In the genomic region with DNA sequence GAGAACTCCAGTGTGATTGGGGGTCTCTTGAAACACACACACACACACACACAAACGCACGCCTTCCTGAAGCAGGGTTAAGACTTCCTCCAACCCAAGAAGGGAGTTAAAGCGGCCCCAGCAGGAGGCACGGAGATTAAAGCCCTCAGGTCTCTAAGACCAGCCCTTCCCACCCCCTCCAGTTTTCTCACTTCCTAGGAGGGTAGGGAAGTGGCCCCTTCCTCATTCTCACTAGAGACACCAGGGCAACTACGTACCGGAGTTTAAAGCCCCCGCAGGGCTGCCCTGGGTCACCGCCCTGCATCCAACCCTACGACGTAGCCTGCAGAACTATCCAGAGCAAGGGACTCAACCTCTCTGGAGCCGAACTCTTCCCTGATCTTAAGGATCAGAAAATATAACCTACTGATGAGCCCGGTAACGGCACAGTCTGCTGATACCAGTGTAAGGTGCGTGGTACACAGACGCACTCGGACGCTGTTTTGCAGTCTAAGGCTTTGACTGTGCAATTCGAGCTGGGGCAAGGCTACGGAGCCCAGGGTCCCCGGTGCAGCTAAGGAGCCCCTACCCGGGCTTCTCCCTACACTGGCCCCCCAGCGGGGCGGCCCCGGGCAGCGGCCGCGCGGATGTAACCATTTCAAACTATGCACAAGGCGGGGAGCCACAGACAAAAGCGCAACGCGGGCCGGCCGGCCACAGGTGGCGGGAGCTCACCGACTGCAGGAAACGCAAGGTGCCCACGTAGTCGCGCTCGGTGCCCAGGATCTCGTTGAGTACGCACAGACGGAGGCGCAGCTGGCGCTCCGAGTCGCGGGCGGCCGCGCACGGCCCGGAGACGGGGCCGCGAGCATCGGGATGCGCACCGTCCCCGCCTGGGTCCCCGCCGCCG, we compare ENCODE assay signal across 8 mouse cellular contexts. TPM values are rescaled to one million over a fixed set of nuclear protein-coding genes. Genes with fewer than 3 reads are reported as not detected.
DNase-seq lines count a peak whose midpoint lies in the region; ATAC-seq and TF ChIP-seq lines count a peak whose summit lies in the region.

No protein-coding gene starts in this region.

- H3K9ac ChIP-seq in forebrain, embryonic 14.5 days (ENCODE audit: low read length), result peak overlapping the region; percentile 85
- H3K9ac ChIP-seq in hindbrain, postnatal 0 days (replicated peaks; ENCODE audit: low read length), result peak overlapping the region; percentile 73
- peak overlapping the region; percentile 87 for H3K9ac ChIP-seq in liver, adult 2 months (ENCODE audit: low read depth, low read length)
- peak overlapping the region; percentile 68 for H3K9ac ChIP-seq in midbrain, embryonic 16.5 days (ENCODE audit: low read depth, low read length)

- WGBS in forebrain, embryonic 14.5 days, result under 1% methylated on average over 64 of the region's 64 CpGs
- under 1% methylated on average over 62 of the region's 64 CpGs for WGBS in hindbrain, postnatal 0 days
- 4% methylated on average over 64 of the region's 64 CpGs for WGBS in liver, adult 2 months
- WGBS in midbrain, embryonic 16.5 days, result under 1% methylated on average over 63 of the region's 64 CpGs

- H3K4me1 ChIP-seq in forebrain, embryonic 14.5 days (ENCODE audit: control insufficient read depth, insufficient read depth, low read length), result peaks cover 14% of the 10 kb centered on the region; the same call in 1 of the 2 replicates
- peaks cover 5% of the 10 kb centered on the region; the same call in 1 of the 2 replicates for H3K4me1 ChIP-seq in hindbrain, postnatal 0 days (ENCODE audit: insufficient read depth, low read length)
- H3K4me1 ChIP-seq in liver, adult 2 months (ENCODE audit: control insufficient read depth, insufficient read depth, low read length), result no peaks in the 10 kb centered on the region
- H3K4me1 ChIP-seq in midbrain, embryonic 16.5 days (ENCODE audit: control insufficient read depth, insufficient read depth, low read length), result peaks cover 16% of the 10 kb centered on the region

- peak overlapping the region; percentile 82 for H3K4me2 ChIP-seq in forebrain, embryonic 14.5 days (ENCODE audit: low read length)
- H3K4me2 ChIP-seq in hindbrain, postnatal 0 days (ENCODE audit: low read depth, low read length), result peak overlapping the region; percentile 63
- peak overlapping the region; percentile 87 for H3K4me2 ChIP-seq in midbrain, embryonic 16.5 days (ENCODE audit: low read length)

- peak; percentile 54 for ATAC-seq in forebrain, embryonic 14.5 days
- ATAC-seq in hindbrain, postnatal 0 days, result peak; percentile 27
- peak; percentile 52 for ATAC-seq in midbrain, embryonic 16.5 days

- no peaks in the 10 kb centered on the region for H3K36me3 ChIP-seq in forebrain, embryonic 14.5 days (ENCODE audit: control insufficient read depth, insufficient read depth, low read length)
- H3K36me3 ChIP-seq in hindbrain, postnatal 0 days (ENCODE audit: insufficient read depth, low read length), result no peaks in the 10 kb centered on the region
- H3K36me3 ChIP-seq in liver, adult 2 months (ENCODE audit: control insufficient read depth, insufficient read depth, low read length), result no peaks in the 10 kb centered on the region
- H3K36me3 ChIP-seq in midbrain, embryonic 16.5 days (ENCODE audit: control insufficient read depth, insufficient read depth, low read length), result no peaks in the 10 kb centered on the region

- peak; percentile 97 for DNase-seq in heart, adult 11 months
- DNase-seq in heart, adult 8-10 months (ENCODE audit: low spot score), result no peak
- peak; percentile 28 for DNase-seq in WW6 (ENCODE audit: low read depth, low spot score)
- DNase-seq in forebrain, embryonic 14.5 days (ENCODE audit: low spot score), result peak; percentile 76
- DNase-seq in hindbrain, postnatal 0 days (ENCODE audit: low spot score), result peak; percentile 77
- DNase-seq in liver, adult 2 months (ENCODE audit: extremely low read depth, low read depth, low spot score), result no peak
- peak; percentile 67 for DNase-seq in testis, postnatal 14 days (ENCODE audit: low spot score)

- TF ChIP-seq POLR2A in liver, adult 2 months (IDR thresholded peaks at IDR 0.05; ENCODE audit: extremely low read depth, insufficient read depth, low read length), result no peak

- H3K79me2 ChIP-seq in liver, adult 2 months (ENCODE audit: control insufficient read depth, insufficient read depth, low read length), result no peaks in the 10 kb centered on the region

- H3K9me3 ChIP-seq in forebrain, embryonic 14.5 days (replicated peaks; ENCODE audit: control insufficient read depth, low read length), result no peaks in the 10 kb centered on the region
- H3K9me3 ChIP-seq in hindbrain, postnatal 0 days (ENCODE audit: low read length), result no peaks in the 10 kb centered on the region
- H3K9me3 ChIP-seq in midbrain, embryonic 16.5 days (replicated peaks; ENCODE audit: control insufficient read depth, low read length, poor library complexity, severe bottlenecking), result no peaks in the 10 kb centered on the region

- no peaks in the 10 kb centered on the region for H3K27me3 ChIP-seq in forebrain, embryonic 14.5 days (replicated peaks; ENCODE audit: control insufficient read depth, insufficient read depth, low read length)
- no peaks in the 10 kb centered on the region for H3K27me3 ChIP-seq in hindbrain, postnatal 0 days (ENCODE audit: insufficient read depth, low read length)
- H3K27me3 ChIP-seq in liver, adult 2 months (ENCODE audit: control insufficient read depth, insufficient read depth, low read length), result no peaks in the 10 kb centered on the region
- no peaks in the 10 kb centered on the region for H3K27me3 ChIP-seq in midbrain, embryonic 16.5 days (ENCODE audit: control insufficient read depth, insufficient read depth, low read depth, low read length)

- peak overlapping the region; percentile 80 for H3K27ac ChIP-seq in forebrain, embryonic 14.5 days (ENCODE audit: low read depth, low read length)
- peak overlapping the region; percentile 77 for H3K27ac ChIP-seq in hindbrain, postnatal 0 days
- H3K27ac ChIP-seq in liver, adult 2 months (replicated peaks; ENCODE audit: insufficient read depth, low read depth, low read length), result peak overlapping the region; percentile 13; the same call in 1 of the 2 replicates
- H3K27ac ChIP-seq in midbrain, embryonic 16.5 days (ENCODE audit: low read length), result peak overlapping the region; percentile 65

- H3K4me3 ChIP-seq in forebrain, embryonic 14.5 days (ENCODE audit: low read depth, low read length), result peak overlapping the region; percentile 68
- peak overlapping the region; percentile 83 for H3K4me3 ChIP-seq in hindbrain, postnatal 0 days (ENCODE audit: low read length)
- H3K4me3 ChIP-seq in liver, adult 2 months (ENCODE audit: insufficient read depth, low read depth, low read length), result peak overlapping the region; percentile 83
- H3K4me3 ChIP-seq in midbrain, embryonic 16.5 days (ENCODE audit: low read depth, low read length), result peak overlapping the region; percentile 71

- no peak; the same call in 1 of the 2 replicates for TF ChIP-seq CTCF in hindbrain, postnatal 0 days (IDR thresholded peaks at IDR 0.05; ENCODE audit: low read depth)
- TF ChIP-seq CTCF in liver, adult 2 months (IDR thresholded peaks at IDR 0.05; ENCODE audit: low read depth, low read length), result no peak

RNA-seq across cellular contexts. Expression of a gene that starts 0.6 kb away (rescaled TPM):
- total RNA-seq in heart, adult 8-10 months (2022), result 1 to 10 TPM; 4.2 to 5.4 (median 4.8) TPM
- polyA plus RNA-seq in forebrain, embryonic 14.5 days (2014; fragmentation: Nextera tagmentation; extraction: Ambion mirVana), result 28.4 and 34.4 TPM in 2 replicates
- total RNA-seq in hindbrain, postnatal 0 days (2014; rRNA removed), result 63.2 and 66.8 TPM in 2 replicates
- polyA plus RNA-seq in hindbrain, postnatal 0 days (2015; fragmentation: Nextera tagmentation; extraction: Ambion mirVana), result 24.1 and 24.2 TPM in 2 replicates
- total RNA-seq in liver, adult 2 months (2014; rRNA removed), result 2.0 and 3.0 TPM in 2 replicates
- 4.6 and 5.6 TPM in 2 replicates for polyA plus RNA-seq in liver, adult 2 months (2012; rRNA removed)
- 19.3 and 22.0 TPM in 2 replicates for polyA plus RNA-seq in midbrain, embryonic 16.5 days (2015; fragmentation: Nextera tagmentation; extraction: Ambion mirVana)

Comparison
In these comparisons a context has a peak if more than half of its experiments do, and no peak if none do; other contexts are left out.
1. DNase-seq: peak in heart, adult 11 months (single experiment), WW6 (single experiment), forebrain, embryonic 14.5 days (single experiment), hindbrain, postnatal 0 days (single experiment) and testis, postnatal 14 days (single experiment); none in heart, adult 8-10 months (single experiment) and liver, adult 2 months (single experiment).
2. H3K27ac ChIP-seq: peak in every context shown above with its lines; median percentile 80 in forebrain, embryonic 14.5 days; 77 in hindbrain, postnatal 0 days; 65 in midbrain, embryonic 16.5 days; 13 in liver, adult 2 months.
3. Peak in every context shown above with its lines, with median percentiles within 50 percentile points of each other: ATAC-seq, H3K4me2 ChIP-seq, H3K4me3 ChIP-seq and H3K9ac ChIP-seq.